Mouse (Mus musculus) hindbrain, embryonic 10.5 days (tissue): Measurements from ENCODE around the gene Elane. TPM values are rescaled to one million over a fixed set of nuclear protein-coding genes. Genes with fewer than 3 reads are reported as not detected.

Source experiments
- DNase-seq: peaks from one replicate; pipeline ENCODE4 v3.0.0-alpha.2; 2017; ENCODE audit warnings: low spot score
- H3K27ac ChIP-seq: fragments of 300-500 bp; sonication (generic); 2 replicates; pipeline ENCODE4 v1.5.1; 2016; ENCODE audit warnings: mild to moderate bottlenecking, moderate library complexity
- H3K27me3 ChIP-seq: fragments of 300-500 bp; sonication (generic); 2 replicates; pipeline ENCODE4 v1.6.1; 2016; ENCODE audit warnings: mild to moderate bottlenecking; ENCODE audit not compliant: poor library complexity, insufficient read depth, severe bottlenecking
- H3K36me3 ChIP-seq: fragments of 300-500 bp; sonication (generic); 2 replicates; pipeline ENCODE4 v1.6.1; 2016; ENCODE audit warnings: mild to moderate bottlenecking, moderate library complexity
- H3K4me1 ChIP-seq: fragments of 300-500 bp; sonication (generic); replicated peaks from 2 replicates; pipeline ENCODE4 v1.6.1; 2016; ENCODE audit warnings: mild to moderate bottlenecking
- H3K4me3 ChIP-seq: fragments of 300-500 bp; sonication (generic); 2 replicates; pipeline ENCODE4 v1.5.1; 2016; ENCODE audit warnings: mild to moderate bottlenecking, moderate library complexity
- H3K9me3 ChIP-seq: fragments of 300-500 bp; sonication (generic); 2 replicates; pipeline ENCODE4 v1.6.1; 2016; ENCODE audit warnings: mild to moderate bottlenecking, moderate library complexity
- WGBS: fragments of 180-500 bp; shearing (Covaris S2); methylation state at CpG from one replicate; pipeline ENCODE4 v1.1.7; 2016; 5-methylcytosine and 5-hydroxymethylcytosine counted together
- polyA plus RNA-seq: library from polyadenylated mRNA; unstranded; fragments of >200 nt; fragmentation: Nextera tagmentation; extraction: Ambion mirVana; gene quantifications from 2 replicates; pipeline ENCODE4 v1.2.1, GENCODE M21; 2016

Elane gene
- polyA plus RNA-seq, result not detected in 2 replicates

DNA sequence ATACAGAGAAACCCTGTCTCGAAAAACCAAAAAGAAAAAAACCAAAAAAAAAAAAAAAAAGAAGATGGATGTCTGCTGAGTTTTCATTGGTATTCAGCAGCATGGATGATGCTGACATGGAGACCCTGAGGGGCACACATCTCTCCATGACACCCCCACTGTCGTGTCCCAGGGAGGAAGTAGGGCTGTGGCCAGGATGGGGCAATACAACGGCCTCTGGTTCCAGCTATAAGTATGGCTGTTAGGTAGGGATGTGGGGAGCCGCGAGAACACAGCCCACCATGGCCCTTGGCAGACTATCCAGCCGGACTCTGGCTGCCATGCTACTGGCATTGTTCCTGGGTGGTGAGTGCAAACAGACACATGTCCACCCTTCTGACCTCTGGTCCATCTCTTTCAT lies at the start of gene Elane:
Elane (plus strand) TSS at position 194 of the 400 bp plus-strand sequence.
- peaks cover 30% of the 10 kb centered on the region for H3K4me1 ChIP-seq
- H3K9me3 ChIP-seq, result no peaks in the 10 kb centered on the region
- no peak for DNase-seq
- 0 out of 2 replicates have a peak within 1 kb of the TSS, but pooled peaks have one; percentile 18 for H3K27ac ChIP-seq
- H3K4me3 ChIP-seq, result no peak within 1 kb of the TSS
- peaks cover 58% of the 10 kb centered on the region for H3K27me3 ChIP-seq
- 85% methylated on average over 6 of the region's 6 CpGs for WGBS
- H3K36me3 ChIP-seq, result no peaks in the 10 kb centered on the region

- no peak for DNase-seq
- Histone ChIP-seq H3K27ac (no peak overlapping the region), H3K27me3 (no peaks in the 10 kb centered on the region), H3K36me3 (no peaks in the 10 kb centered on the region), H3K4me3 (no peak overlapping the region), H3K4me1 (peaks cover 21% of the 10 kb centered on the region), H3K9me3 (no peaks in the 10 kb centered on the region)
- 92% methylated on average over 3 of the region's 3 CpGs for WGBS
Observed at GRCm38 (mm10) chr10:79836918-79837317, 49.1 kb upstream of the Elane start.

DNA sequence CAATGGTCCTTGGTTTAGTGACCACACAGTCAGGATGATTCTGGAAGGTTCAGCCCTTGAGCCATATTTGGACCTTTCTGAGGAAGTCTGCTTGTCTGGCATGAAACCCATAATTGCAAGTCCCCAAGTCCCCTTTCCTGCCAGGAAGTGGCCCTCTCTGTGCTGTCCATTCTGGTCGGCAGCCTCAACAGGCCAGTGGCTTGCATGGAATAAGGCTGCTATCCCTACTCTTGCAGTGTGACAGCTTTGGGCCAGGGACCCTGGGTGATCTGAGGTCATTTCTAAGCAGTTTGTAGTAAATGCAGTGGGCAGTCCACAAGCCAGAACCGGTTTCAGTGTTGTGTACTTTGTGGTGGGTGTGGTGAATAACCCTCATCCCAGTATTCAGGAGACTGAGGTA lies 47.9 kb upstream of the Elane start:
- H3K9me3 ChIP-seq, result no peaks in the 10 kb centered on the region
- H3K36me3 ChIP-seq, result no peaks in the 10 kb centered on the region
- WGBS, result 70% methylated on average over 2 of the region's 2 CpGs
- no peak overlapping the region for H3K4me3 ChIP-seq
- peaks cover 30% of the 10 kb centered on the region for H3K4me1 ChIP-seq
- H3K27ac ChIP-seq, result no peak overlapping the region
- DNase-seq, result no peak
- no peaks in the 10 kb centered on the region for H3K27me3 ChIP-seq

DNA sequence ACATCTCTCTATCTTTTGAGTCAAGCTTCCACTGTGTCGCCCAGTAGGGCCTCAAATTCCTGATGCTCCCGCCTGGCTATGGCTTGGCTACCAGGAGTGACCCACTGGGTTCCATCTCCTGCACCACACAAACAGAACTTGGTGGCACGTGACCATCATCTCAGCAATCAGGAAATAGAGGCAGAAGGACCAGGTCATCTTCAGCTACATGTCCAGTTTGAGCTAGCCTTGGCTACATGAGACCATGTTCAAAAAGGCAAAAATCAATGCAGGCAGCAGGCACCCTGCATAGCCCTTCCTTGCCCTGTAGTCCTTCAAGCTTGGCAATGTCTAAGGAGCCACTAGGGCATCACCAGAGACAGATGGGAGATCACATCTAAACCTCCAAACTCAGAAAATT lies 46.0 kb upstream of the Elane start:
- WGBS, result 82% methylated on average over 3 of the region's 3 CpGs
- Histone ChIP-seq H3K9me3 (no peaks in the 10 kb centered on the region), H3K4me1 (peaks cover 34% of the 10 kb centered on the region), H3K36me3 (no peaks in the 10 kb centered on the region), H3K27me3 (no peaks in the 10 kb centered on the region), H3K27ac (peak overlapping the region; percentile 91), H3K4me3 (peak overlapping the region; percentile 52)
- DNase-seq, result no peak

GRCm38 (mm10) chr10:79840644-79841551 lies 45.1 kb upstream of the Elane start:
- Histone ChIP-seq H3K4me1 (peaks cover 35% of the 10 kb centered on the region), H3K9me3 (no peaks in the 10 kb centered on the region), H3K4me3 (peak overlapping the region; percentile 52), H3K36me3 (no peaks in the 10 kb centered on the region), H3K27ac (peak overlapping the region; percentile 91), H3K27me3 (no peaks in the 10 kb centered on the region)
- DNase-seq, result peak; percentile 74
- WGBS, result under 1% methylated on average over 24 of the region's 24 CpGs

- Histone ChIP-seq H3K4me3 (no peak overlapping the region), H3K27me3 (no peaks in the 10 kb centered on the region)
- WGBS, result 75% methylated on average over 3 of the region's 3 CpGs
Observed at GRCm38 (mm10) chr10:79842322-79842721, 43.7 kb upstream of the Elane start.

GRCm38 (mm10) chr10:79843476-79843875 lies 42.6 kb upstream of the Elane start:
- Histone ChIP-seq H3K4me3 (no peak overlapping the region), H3K27ac (0 out of 2 replicates have a peak overlapping the region, but pooled peaks have one; percentile 29), H3K9me3 (no peaks in the 10 kb centered on the region), H3K27me3 (no peaks in the 10 kb centered on the region), H3K4me1 (peaks cover 46% of the 10 kb centered on the region), H3K36me3 (no peaks in the 10 kb centered on the region)
- WGBS, result 82% methylated on average over 6 of the region's 6 CpGs
- no peak for DNase-seq

More at GRCm38 (mm10) chr10:79842322-79842721, 43.7 kb upstream of the Elane start:
- Histone ChIP-seq H3K4me1 (peaks cover 41% of the 10 kb centered on the region), H3K36me3 (no peaks in the 10 kb centered on the region), H3K9me3 (no peaks in the 10 kb centered on the region), H3K27ac (no peak overlapping the region)
- no peak for DNase-seq

DNA sequence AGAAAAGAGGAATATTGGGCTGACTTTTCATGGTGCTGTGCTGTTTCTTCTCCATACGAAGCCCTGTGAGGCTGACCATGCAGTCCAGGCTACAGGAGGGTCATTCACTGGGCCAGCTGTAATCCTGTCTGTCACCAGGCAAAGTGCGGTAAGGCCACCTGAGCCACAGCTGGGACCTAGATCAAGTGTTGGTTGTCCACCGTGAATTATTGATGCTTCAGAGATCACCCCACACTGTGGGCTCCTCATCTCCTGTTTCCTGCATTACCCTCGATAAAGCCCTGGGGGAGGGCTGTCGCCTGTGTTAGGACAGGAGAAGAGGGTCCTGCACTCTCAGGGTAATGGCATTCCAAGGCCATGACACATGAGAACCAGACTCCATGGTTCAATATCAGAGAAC lies 39.5 kb upstream of the Elane start:
- H3K36me3 ChIP-seq, result 0 out of 2 replicates have a peak, but pooled peaks cover 9% of the 10 kb centered on the region
- no peaks in the 10 kb centered on the region for H3K9me3 ChIP-seq
- peaks cover 36% of the 10 kb centered on the region for H3K4me1 ChIP-seq
- no peak overlapping the region for H3K4me3 ChIP-seq
- peak overlapping the region; percentile 23; the same call in 1 of the 2 replicates for H3K27ac ChIP-seq
- WGBS, result 66% methylated on average over 5 of the region's 5 CpGs
- no peak for DNase-seq
- H3K27me3 ChIP-seq, result no peaks in the 10 kb centered on the region

GRCm38 (mm10) chr10:79849941-79850628 lies 36.0 kb upstream of the Elane start:
- 0 out of 2 replicates have a peak, but pooled peaks cover 9% of the 10 kb centered on the region for H3K36me3 ChIP-seq
- no peak for DNase-seq
- H3K27me3 ChIP-seq, result no peaks in the 10 kb centered on the region
- H3K4me1 ChIP-seq, result peaks cover 36% of the 10 kb centered on the region
- H3K27ac ChIP-seq, result no peak overlapping the region
- H3K4me3 ChIP-seq, result no peak overlapping the region
- WGBS, result 88% methylated on average over 8 of the region's 8 CpGs
- no peaks in the 10 kb centered on the region for H3K9me3 ChIP-seq

DNA sequence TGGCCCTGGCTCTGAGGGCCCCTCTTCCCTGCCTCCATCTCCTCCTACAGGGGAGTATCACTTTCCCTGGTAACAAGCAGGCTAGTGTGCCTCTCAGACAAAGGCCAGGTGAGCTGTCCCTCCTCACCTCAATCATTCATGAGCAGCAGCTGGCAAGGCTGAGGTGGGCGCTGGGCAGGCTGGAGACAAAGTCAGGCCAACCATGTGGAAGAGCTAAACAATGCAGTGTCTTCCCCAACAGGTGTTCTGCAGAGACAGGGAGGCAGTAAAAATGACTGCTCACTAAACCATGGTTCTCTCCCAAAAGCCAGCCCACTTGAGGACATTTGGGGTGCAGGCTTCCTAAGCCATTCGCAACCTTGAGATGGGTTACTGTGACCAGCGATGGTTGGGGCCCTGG lies 34.4 kb upstream of the Elane start:
- peak overlapping the region; percentile 100 for H3K27ac ChIP-seq
- WGBS, result 85% methylated on average over 3 of the region's 3 CpGs
- H3K4me1 ChIP-seq, result peaks cover 44% of the 10 kb centered on the region
- H3K36me3 ChIP-seq, result peaks cover 21% of the 10 kb centered on the region
- no peaks in the 10 kb centered on the region for H3K9me3 ChIP-seq
- H3K27me3 ChIP-seq, result no peaks in the 10 kb centered on the region
- H3K4me3 ChIP-seq, result peak overlapping the region; percentile 98; the same call in 1 of the 2 replicates
- DNase-seq, result no peak

DNA sequence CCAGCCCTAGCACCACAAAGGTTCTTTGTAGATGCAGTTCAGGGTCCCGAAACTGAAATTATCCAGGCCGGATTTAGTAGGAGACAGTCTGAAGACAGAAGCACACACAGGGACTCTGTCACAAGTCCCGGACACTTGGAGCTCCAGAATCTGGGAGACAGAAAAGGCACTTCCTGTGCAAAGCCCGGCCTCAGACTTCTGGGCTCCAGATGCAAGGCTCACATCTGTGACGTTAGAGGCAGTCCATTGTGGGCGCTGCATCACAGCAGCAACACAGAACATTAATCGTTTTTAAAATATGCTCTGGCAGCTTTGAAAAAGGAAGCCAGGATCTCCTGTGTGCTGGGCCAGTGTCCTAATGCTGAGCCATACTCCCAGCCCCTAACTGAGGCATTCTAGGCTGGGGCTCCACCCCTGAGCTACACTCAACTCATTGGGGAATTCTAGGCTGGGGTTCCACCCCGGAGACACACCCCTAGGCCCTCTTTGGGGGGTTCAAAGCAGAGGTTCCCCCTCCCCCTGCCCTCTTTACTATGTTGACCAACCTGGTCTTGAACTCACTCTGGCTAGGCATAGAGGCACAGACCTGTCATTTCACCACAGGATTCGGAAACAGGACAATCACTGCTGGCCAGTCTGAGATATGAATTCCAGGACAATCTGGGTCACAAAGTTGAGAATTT lies 33.8 kb upstream of the Elane start:
- WGBS, result 63% methylated on average over 9 of the region's 9 CpGs
- Histone ChIP-seq H3K4me3 (peak overlapping the region; percentile 98), H3K4me1 (peaks cover 47% of the 10 kb centered on the region), H3K27ac (peak overlapping the region; percentile 100), H3K36me3 (peaks cover 27% of the 10 kb centered on the region), H3K27me3 (no peaks in the 10 kb centered on the region), H3K9me3 (no peaks in the 10 kb centered on the region)
- DNase-seq, result no peak

DNA sequence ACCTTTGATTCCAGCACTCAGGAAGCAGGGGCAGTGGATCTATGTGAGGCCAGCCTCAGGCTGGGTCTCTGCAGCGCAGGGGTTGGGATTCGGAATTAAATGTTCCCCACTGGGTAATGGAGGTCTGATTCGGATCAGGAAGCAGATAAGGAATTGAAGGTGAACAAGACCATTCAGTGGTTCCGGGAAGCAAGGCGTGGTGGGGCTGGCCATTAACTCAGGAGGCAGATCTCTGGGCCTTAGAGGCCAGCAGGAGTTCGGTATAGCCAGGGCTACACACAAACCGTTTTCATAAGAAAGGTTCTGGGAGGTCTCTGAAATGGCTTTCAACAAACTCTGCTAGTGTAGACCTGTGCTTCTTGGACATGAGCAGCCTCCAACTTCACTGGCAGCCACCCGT lies 33.2 kb upstream of the Elane start:
- H3K27me3 ChIP-seq, result no peaks in the 10 kb centered on the region
- peak overlapping the region; percentile 100 for H3K27ac ChIP-seq
- peaks cover 50% of the 10 kb centered on the region for H3K4me1 ChIP-seq
- H3K36me3 ChIP-seq, result peaks cover 32% of the 10 kb centered on the region
- peak; percentile 35 for DNase-seq
- H3K4me3 ChIP-seq, result peak overlapping the region; percentile 98
- no peaks in the 10 kb centered on the region for H3K9me3 ChIP-seq
- WGBS, result 36% methylated on average over 8 of the region's 8 CpGs
